Mouse (Mus musculus) heart, adult 2 months (tissue): ENCODE data around the gene H2-DMa. TPM values are rescaled to one million over a fixed set of nuclear protein-coding genes. Genes with fewer than 3 reads are reported as not detected.
"Not testable (repeated sequence)": the region's sequence is repeated elsewhere in the genome, so short reads cannot be mapped to it uniquely, and the experiment has no call there.

ENCODE experiments used
- DNase-seq, 2 experiments: peaks; one replicate each; pipeline ENCODE4 v3.0.0; 2021
- H3K27ac ChIP-seq: fragments of 200-600 bp; 2 replicates; pipeline ENCODE4 v1.8.1; 2022
- H3K27me3 ChIP-seq: fragments of 200-500 bp; 2 replicates; pipeline ENCODE4 v1.6.1; 2012; ENCODE audit warnings: mild to moderate bottlenecking, low read length, inconsistent platforms, mixed read lengths; ENCODE audit not compliant: control insufficient read depth, insufficient read depth
- H3K36me3 ChIP-seq: fragments of 200-500 bp; 2 replicates; pipeline ENCODE4 v1.6.1; 2012; ENCODE audit warnings: low read length, inconsistent platforms; ENCODE audit not compliant: control insufficient read depth, insufficient read depth
- H3K4me1 ChIP-seq: fragments of 200-500 bp; 2 replicates; pipeline ENCODE4 v1.6.1; 2011; ENCODE audit warnings: low read length; ENCODE audit not compliant: control insufficient read depth, insufficient read depth
- H3K4me3 ChIP-seq: fragments of 200-600 bp; 2 replicates; pipeline ENCODE4 v1.8.1; 2022
- H3K79me2 ChIP-seq: fragments of 200-500 bp; replicated peaks from 2 replicates; pipeline ENCODE4 v1.6.1; 2012; ENCODE audit warnings: mild to moderate bottlenecking, inconsistent platforms, low read length, moderate library complexity, mixed read lengths; ENCODE audit not compliant: control insufficient read depth, insufficient read depth
- H3K9ac ChIP-seq: fragments of 200-500 bp; 2 replicates; pipeline ENCODE4 v1.6.1; 2012; ENCODE audit warnings: low read depth, mild to moderate bottlenecking, control low read depth, inconsistent platforms, low read length, mixed read lengths
- CTCF ChIP-seq: fragments of 200-600 bp; IDR thresholded peaks from 2 replicates; pipeline ENCODE4 v1.8.1; 2022; ENCODE audit warnings: antibody characterized with exemption, mild to moderate bottlenecking, moderate library complexity
- EP300 ChIP-seq: fragments of 200-500 bp; IDR thresholded peaks from 2 replicates; pipeline ENCODE4 v1.6.1; 2011; ENCODE audit warnings: low read depth, low read length, control low read depth; ENCODE audit not compliant: insufficient read depth
- POLR2A ChIP-seq: fragments of 200-500 bp; IDR thresholded peaks from 2 replicates; pipeline ENCODE4 v1.6.1; 2011; ENCODE audit warnings: mild to moderate bottlenecking, low read depth, low read length, control low read depth; ENCODE audit not compliant: insufficient read depth
- WGBS: fragments of 180-500 bp; shearing (Covaris S2); methylation state at CpG from one replicate; pipeline ENCODE4 v1.1.7; 2018; 5-methylcytosine and 5-hydroxymethylcytosine counted together
- intact Hi-C: fragments of 180-260 bp; cut with DNase I; formaldehyde crosslinking; loops from one replicate; pipeline ENCODE4 v1.15.1; 2025
- polyA plus RNA-seq: library from polyadenylated mRNA; depleted of rRNA; stranded (reverse); fragments of >200 nt; gene quantifications from 2 replicates; pipeline ENCODE4 v1.2.3, GENCODE M21; 2012
- total RNA-seq, 2 experiments: library from RNA; stranded (reverse); gene quantifications; 2 replicates each; pipeline ENCODE4 v1.2.3; 2021

The H2-DMa gene
- total and polyA plus RNA-seq, 3 experiments, result 4.0 to 21.3 (median 7.5) TPM

GRCm38 (mm10) chr17:34143033-34143432 lies 23.7 kb downstream of the H2-DMa start, which contains the start of gene H2-DMb2:
H2-DMb2 (plus strand) TSS chr17:34143307.
- Histone ChIP-seq H3K27me3 (peaks cover 2% of the 10 kb centered on the region), H3K79me2 (no peaks in the 10 kb centered on the region), H3K9ac (no peak within 1 kb of the TSS), H3K4me1 (peaks cover 4% of the 10 kb centered on the region; the same call in 1 of the 2 replicates), H3K27ac (peak within 1 kb of the TSS; percentile 36), H3K4me3 (no peak within 1 kb of the TSS), H3K36me3 (no peaks in the 10 kb centered on the region)
- intact Hi-C loops, result no loop called here
- TF ChIP-seq EP300 (no peak), POLR2A (no peak), CTCF (no peak)
- DNase-seq, result peak; percentile 65 to 86
- WGBS, result 22% methylated on average over 7 of the region's 7 CpGs

GRCm38 (mm10) chr17:34143461-34143860 lies 24.1 kb downstream of the H2-DMa start:
- WGBS, result 59% methylated on average over 5 of the region's 5 CpGs
- H3K27ac ChIP-seq, result no peak overlapping the region
- intact Hi-C loops, result no loop called here
- no peaks in the 10 kb centered on the region for H3K36me3 ChIP-seq
- no peak for DNase-seq
- TF ChIP-seq CTCF (no peak), POLR2A (no peak), EP300 (no peak)
- no peak overlapping the region for H3K9ac ChIP-seq
- peaks cover 4% of the 10 kb centered on the region; the same call in 1 of the 2 replicates for H3K4me1 ChIP-seq
- peaks cover 2% of the 10 kb centered on the region for H3K27me3 ChIP-seq
- no peak overlapping the region for H3K4me3 ChIP-seq
- no peaks in the 10 kb centered on the region for H3K79me2 ChIP-seq

- H3K9ac ChIP-seq, intact Hi-C loops, H3K27ac ChIP-seq, H3K4me3 ChIP-seq, DNase-seq, H3K79me2 ChIP-seq, H3K36me3 ChIP-seq, H3K27me3 ChIP-seq, H3K4me1 ChIP-seq: not testable (repeated sequence)
- WGBS, result 88% methylated on average over 4 of the region's 4 CpGs
Measured at GRCm38 (mm10) chr17:34144221-34144620, 24.9 kb downstream of the H2-DMa start.

GRCm38 (mm10) chr17:34144960-34145371 lies 25.6 kb downstream of the H2-DMa start:
- H3K4me3 ChIP-seq, result no peak overlapping the region
- WGBS, result 68% methylated on average over 3 of the region's 3 CpGs
- no peaks in the 10 kb centered on the region for H3K79me2 ChIP-seq
- DNase-seq, result peak in 1 of 2 experiments; percentile 32
- H3K4me1 ChIP-seq, result peaks cover 4% of the 10 kb centered on the region; the same call in 1 of the 2 replicates
- no peak overlapping the region for H3K27ac ChIP-seq
- no peak for TF ChIP-seq CTCF
- TF ChIP-seq EP300, result no peak
- no peak for TF ChIP-seq POLR2A
- H3K36me3 ChIP-seq, result no peaks in the 10 kb centered on the region
- H3K27me3 ChIP-seq, result peaks cover 2% of the 10 kb centered on the region; the same call in 1 of the 2 replicates
- no peak overlapping the region for H3K9ac ChIP-seq
- intact Hi-C loops, result no loop called here

- Histone ChIP-seq H3K4me1 (no peaks in the 10 kb centered on the region), H3K36me3 (no peaks in the 10 kb centered on the region), H3K27me3 (no peaks in the 10 kb centered on the region), H3K9ac (peak within 1 kb of the TSS; percentile 14; the same call in 1 of the 2 replicates), H3K79me2 (no peaks in the 10 kb centered on the region), H3K27ac (no peak within 1 kb of the TSS), H3K4me3 (no peak within 1 kb of the TSS)
- peak in 1 of 2 experiments; percentile 53 for DNase-seq
- intact Hi-C loops, result no loop called here
- no peak for TF ChIP-seq POLR2A
- no peak for TF ChIP-seq EP300
- TF ChIP-seq CTCF, result no peak
- 45% methylated on average over 4 of the region's 4 CpGs for WGBS
Measured at GRCm38 (mm10) chr17:34152923-34153322, 33.6 kb downstream of the H2-DMa start, which contains the start of gene H2-DMb1. H2-DMb1 (plus strand) TSS chr17:34153072.

GRCm38 (mm10) chr17:34155534-34155933 lies 36.2 kb downstream of the H2-DMa start:
- no peaks in the 10 kb centered on the region for H3K4me1 ChIP-seq
- H3K4me3 ChIP-seq, result no peak overlapping the region
- 40% methylated on average over 5 of the region's 5 CpGs for WGBS
- no peaks in the 10 kb centered on the region; the same call in 1 of the 2 replicates for H3K27me3 ChIP-seq
- no peak for DNase-seq
- H3K27ac ChIP-seq, result no peak overlapping the region
- intact Hi-C loops, result no loop called here
- H3K36me3 ChIP-seq, result no peaks in the 10 kb centered on the region
- H3K79me2 ChIP-seq, result no peaks in the 10 kb centered on the region
- TF ChIP-seq CTCF (no peak), POLR2A (no peak), EP300 (no peak)
- H3K9ac ChIP-seq, result no peak overlapping the region
